Mouse (Mus musculus): ENCODE data around the gene Foxa2.

GRCm38 (mm10) chr2:148030991-148031675, 15.6 kb downstream of the Foxa2 start:
- no peak for TF ChIP-seq POLR2AphosphoS2 (IDR thresholded peaks at IDR 0.05; ENCODE audit: insufficient read length, low read depth)
- TF ChIP-seq MYOD1 (IDR thresholded peaks at IDR 0.05; ENCODE audit: control insufficient read depth in 1 of 3, insufficient read length in 2 of 3, low read depth in 2 of 3), result no peak
- no peak for TF ChIP-seq POLR2A (IDR thresholded peaks at IDR 0.05; ENCODE audit: insufficient read length, low read depth)
- no peak for TF ChIP-seq MAX (IDR thresholded peaks at IDR 0.05; ENCODE audit: low read depth)
- TF ChIP-seq SRF (IDR thresholded peaks at IDR 0.05; ENCODE audit: control insufficient read depth, insufficient read length, low read depth), result no peak
- TF ChIP-seq REST (IDR thresholded peaks at IDR 0.05; ENCODE audit: insufficient read depth, insufficient read length), result no peak
- no peak for TF ChIP-seq USF1 (IDR thresholded peaks at IDR 0.05; ENCODE audit: low read depth)
- TF ChIP-seq TCF3 (IDR thresholded peaks at IDR 0.05; ENCODE audit: insufficient read length, low read depth), result no peak
- TF ChIP-seq MYOG (IDR thresholded peaks at IDR 0.05; ENCODE audit: control insufficient read depth in 1 of 3, insufficient read depth in 1 of 3, insufficient read length in 2 of 3, low read depth in 2 of 3), result no peak
- TF ChIP-seq E2F4 (IDR thresholded peaks at IDR 0.05; ENCODE audit: insufficient read depth), result no peak
- no peak for TF ChIP-seq CEBPB (IDR thresholded peaks at IDR 0.05; ENCODE audit: insufficient read depth, poor library complexity, severe bottlenecking)
